Mouse (Mus musculus) layer of hippocampus, postnatal 36 days (tissue): ENCODE results near the gene Nlgn1. TPM values are rescaled to one million over a fixed set of nuclear protein-coding genes. Genes with fewer than 3 reads are reported as not detected.

ENCODE experiments used
- DNase-seq, 2 experiments: peaks; one replicate each; pipeline ENCODE4 v3.0.0; 2022
- total RNA-seq, 2 experiments: library from RNA; stranded (reverse); gene quantifications; 2 replicates each; pipeline ENCODE4 v1.2.3; 2021

The Nlgn1 gene
- total RNA-seq, 2 experiments from 2014 or later: 104 to 107 TPM

DNA sequence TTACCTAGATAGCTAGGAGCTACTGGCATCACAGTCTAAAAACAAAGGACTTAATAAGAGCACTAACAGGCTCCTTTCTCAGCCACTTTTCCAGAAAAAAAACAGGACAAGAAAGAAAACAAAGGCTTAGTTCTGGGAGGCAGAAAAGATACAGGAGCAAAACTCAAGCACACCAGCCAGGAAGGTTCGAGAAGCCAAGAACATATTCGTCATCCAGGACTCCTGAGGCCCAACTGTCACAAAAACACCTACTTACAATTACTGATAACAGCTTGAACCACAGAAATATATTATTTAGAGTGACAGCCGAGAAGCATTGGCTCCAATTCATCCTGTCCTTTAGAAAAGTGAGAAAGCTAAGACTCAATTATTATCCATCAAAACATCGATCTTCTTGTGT, 281.5 kb downstream of the Nlgn1 start:
- DNase-seq: peak in 1 of 2 experiments; percentile 14

DNA sequence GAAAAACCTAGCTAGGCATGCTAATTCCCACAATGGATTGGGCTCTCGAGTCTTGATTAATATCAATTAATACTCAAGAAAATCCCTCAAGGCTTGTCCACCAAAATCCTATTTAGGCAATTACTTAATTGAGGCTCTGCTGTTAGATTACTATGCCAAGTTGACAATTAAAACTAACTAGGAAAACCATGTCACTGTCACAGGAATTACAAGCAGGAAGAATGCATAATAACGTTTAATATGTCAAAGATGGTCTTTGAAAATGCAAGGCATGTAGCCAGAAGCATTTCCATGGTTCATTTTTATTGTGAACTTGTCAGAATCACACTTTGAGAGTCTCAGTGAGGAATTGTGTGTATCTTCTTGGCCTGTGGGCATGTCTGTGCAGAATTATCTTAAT, 289.3 kb downstream of the Nlgn1 start:
- DNase-seq: no peak

DNA sequence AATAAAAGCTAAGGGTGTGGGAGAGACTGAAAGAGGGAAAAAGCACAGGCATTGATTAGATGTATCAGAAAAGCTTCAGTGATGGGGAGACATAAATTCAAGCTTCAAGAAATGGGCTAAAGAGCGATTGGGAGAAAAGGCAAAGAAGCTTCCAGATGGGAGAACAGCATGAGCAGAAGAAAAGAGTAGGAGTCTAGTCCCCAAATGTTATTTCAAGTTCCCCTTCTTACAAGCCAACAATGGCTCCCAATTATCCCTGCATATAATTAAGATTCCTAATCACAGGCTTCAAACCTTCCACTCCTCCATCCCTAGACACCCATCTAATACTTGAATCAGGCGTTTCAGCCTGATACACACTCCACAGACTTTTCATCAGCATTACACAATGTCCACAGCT, 292.6 kb downstream of the Nlgn1 start:
- no peak for DNase-seq

DNA sequence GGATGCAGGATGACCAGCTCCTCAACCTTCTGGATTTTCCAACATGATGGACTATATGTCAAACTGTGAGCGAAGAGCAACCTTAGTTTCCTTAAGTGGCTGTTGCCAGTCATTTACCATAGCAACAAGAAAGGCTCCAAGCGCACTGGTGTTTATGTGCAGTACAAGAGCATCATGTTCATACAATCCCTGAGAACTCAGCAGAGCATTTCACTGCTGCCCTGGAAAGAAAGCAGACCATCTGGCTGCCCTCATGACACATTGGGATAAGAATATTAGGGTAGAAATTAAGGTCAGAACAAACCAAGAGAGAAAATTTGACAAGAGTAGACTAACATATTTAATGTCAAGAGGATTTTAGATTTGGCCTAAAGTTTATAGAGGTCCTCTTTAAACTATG, 306.2 kb downstream of the Nlgn1 start:
- DNase-seq: no peak

DNA sequence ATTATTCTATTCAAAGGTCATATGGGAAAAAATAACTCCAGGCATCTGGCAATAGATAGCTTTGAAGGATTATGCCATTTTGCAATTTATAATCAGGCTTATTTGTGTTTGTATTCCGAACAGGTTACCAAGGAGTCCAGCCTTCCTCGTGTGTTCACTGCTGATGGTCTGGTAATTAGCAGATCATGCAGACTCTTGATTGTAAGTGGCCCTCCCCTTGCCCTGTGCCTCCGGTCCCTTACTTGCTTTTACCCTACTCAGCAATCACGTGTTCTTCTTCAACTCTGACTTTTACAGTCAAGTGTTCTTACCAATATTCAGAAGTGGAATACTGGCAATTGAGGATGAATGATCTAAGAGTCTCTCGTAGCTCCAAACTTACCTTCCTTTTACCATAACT, 309.0 kb downstream of the Nlgn1 start:
- no peak for DNase-seq

DNA sequence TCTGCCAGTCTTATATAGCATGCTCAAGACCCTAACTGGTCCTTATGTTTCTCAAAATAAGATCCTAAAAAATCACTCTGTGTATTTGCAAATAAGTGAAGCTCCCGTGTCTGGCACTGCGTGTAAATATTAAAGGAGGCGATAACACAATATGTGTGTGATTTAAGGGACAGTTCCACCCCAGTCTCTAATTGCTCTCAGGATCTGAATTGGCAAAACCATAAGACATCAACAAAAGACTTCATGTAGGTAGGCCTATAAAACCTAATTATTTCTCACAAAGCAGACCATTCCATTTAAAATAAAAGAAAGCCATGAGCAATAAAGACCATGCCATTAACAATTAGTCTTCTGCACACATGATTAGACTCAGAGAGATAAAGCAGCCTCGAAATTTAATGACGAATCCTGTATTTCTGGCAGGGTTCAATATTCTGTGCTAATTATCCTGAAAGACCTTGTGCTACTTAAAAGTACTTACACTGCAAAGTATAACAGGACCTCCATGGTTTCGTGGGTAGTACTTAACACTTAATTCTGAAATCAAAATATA, 310.6 kb downstream of the Nlgn1 start:
- no peak for DNase-seq

GRCm38 (mm10) chr3:26011310-26012078, 320.8 kb downstream of the Nlgn1 start:
- DNase-seq: no peak

DNA sequence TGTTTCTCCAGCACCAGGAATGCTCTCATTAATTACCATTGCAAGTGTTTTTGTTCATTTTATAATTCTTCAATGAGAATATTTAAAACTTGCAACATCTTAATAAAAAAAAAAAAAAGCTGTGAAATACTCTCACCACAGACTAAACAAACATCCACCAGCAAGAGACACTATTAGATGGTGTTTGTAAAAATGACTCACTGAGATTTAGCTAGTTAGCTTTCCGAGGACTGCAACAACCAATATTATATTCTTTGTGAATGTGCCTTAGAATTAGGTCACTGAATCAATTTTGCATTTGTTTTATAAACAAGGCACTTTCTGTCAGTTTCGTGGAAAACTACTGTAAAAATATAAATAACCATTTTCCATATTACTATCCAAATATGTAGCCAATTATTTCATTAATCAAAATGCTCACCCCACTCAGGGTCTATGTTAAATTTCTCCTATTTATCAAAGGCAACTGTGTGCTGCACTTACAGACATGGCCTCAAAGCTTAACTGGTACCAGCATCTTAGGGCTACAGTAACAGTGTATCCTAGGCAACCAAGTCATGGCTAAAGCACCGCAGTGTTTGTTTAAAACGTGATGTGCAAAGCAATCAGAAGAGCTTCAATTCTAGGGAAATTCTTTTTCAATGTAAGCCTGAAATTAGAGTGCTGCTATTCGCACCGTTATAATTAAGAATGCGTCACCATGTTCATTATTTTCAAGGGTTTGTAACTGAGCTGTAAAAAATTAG, 329.2 kb downstream of the Nlgn1 start:
- no peak for DNase-seq

- peak in 1 of 2 experiments; percentile 24 for DNase-seq
Measured at GRCm38 (mm10) chr3:26002367-26002766, 329.9 kb downstream of the Nlgn1 start.

DNA sequence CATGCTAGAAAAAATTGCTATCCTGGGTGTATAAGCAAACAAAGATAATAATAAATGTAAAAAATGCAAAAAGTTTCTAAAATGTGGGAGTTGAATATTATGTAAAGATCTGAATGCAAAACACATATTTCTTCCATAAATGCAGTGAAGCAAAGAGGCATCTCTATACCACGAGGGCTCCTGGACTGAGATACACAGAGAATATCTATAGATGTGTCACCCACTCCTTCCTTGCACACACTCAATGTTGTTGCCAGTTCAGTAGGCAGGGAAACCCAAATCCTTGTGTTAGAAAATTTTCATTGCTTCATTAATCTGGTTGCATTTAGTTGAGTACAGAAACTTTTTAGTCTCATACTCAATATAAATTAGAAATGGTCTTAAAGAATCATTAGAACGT, 364.7 kb downstream of the Nlgn1 start:
- no peak for DNase-seq

- DNase-seq: no peak
Measured at GRCm38 (mm10) chr3:25964237-25964636, 368.0 kb downstream of the Nlgn1 start.

DNA sequence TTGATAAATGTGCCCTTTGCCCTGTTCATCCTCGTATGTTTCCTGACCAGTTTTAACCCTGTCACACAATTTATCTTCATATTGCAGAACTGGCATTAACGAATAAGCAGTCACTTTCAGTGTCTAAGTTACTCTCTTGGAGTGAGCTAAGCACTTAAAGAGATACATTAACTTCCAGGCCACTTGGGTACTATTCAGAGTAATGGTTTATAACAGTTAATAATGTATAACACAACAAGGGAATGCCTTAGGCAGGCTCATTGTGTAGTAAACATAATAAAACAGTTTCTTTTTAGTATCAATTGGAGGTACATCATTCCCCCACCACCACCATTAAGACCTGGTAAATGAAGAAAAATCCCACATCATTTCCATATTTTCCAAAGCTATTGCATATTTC, 368.7 kb downstream of the Nlgn1 start:
- DNase-seq: no peak

- no peak for DNase-seq
Measured at GRCm38 (mm10) chr3:25916535-25916934, 415.7 kb downstream of the Nlgn1 start.

DNA sequence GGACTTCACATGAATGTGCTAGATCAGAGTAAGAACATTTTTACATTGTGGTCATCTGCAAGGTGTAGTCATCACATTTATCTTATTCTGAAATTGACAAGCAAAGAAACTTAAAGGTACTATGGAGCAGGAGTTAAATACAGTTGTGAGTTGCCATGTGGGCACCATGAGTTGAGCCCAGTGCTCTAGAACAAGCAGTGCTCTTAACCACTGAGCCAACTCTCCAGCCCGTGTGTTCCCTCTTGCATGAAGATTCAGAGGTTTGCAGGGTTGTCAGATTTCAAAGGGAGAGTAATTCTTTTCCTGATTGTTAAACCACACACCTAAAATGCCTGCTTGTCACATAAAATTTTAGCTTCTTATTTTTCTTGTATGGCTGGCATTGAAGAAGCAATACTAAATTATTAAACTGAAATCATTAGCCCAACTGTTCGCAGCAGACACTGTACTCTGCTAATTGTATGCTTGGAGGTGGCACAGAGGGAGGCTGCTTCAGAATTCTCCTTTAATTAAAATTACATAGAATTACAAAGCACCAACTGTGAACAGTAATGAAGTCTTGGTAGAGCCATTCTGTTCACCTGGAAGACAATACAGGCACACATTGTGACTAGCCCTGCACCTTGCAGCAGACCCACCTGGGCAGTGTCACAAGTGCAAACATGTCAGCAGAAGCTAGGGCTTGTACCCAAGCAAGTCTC, 417.7 kb downstream of the Nlgn1 start:
- DNase-seq: no peak

GRCm38 (mm10) chr3:25903140-25903809, 429.0 kb downstream of the Nlgn1 start:
- peak; percentile 77 to 78 for DNase-seq

- no peak for DNase-seq
Measured at GRCm38 (mm10) chr3:25897456-25897855, 434.8 kb downstream of the Nlgn1 start.

DNA sequence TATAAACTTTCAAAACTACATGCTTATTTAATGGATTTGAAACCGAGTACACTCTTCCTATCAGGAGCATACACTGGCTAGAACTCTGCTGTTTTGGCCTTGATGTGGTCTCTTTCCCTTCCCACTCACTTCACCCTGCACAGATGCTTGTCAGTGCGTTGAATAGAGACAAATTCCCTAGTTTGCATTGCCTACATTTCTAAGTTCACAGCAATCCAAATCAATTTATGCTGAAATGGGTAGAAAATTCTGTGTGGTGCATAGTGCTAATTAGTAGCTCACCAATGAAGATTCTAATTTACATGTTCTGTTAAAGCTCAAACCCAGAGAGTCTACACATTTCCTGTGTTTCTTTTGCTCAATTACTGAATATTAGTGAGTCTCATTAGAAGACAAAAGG, 447.5 kb downstream of the Nlgn1 start:
- DNase-seq: no peak

DNA sequence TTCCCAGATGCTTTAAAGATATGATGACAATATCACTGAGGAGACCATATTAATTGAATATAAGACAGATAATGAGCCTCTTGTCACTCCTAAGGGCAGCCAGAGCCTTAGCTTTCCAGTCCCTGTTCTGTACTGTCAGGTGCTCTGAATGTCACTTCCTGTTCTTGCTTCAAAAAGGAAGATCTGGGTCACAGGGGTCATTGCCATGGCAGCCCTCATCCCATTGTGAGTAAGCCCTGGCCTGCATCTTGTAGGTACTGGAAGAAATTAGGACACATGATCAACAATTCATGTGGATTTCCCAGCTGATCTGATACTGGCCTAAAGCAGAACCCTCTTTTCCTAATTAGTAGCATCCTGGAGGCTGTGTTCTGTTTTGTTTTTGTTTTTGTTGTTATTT, 463.1 kb downstream of the Nlgn1 start:
- no peak for DNase-seq

DNA sequence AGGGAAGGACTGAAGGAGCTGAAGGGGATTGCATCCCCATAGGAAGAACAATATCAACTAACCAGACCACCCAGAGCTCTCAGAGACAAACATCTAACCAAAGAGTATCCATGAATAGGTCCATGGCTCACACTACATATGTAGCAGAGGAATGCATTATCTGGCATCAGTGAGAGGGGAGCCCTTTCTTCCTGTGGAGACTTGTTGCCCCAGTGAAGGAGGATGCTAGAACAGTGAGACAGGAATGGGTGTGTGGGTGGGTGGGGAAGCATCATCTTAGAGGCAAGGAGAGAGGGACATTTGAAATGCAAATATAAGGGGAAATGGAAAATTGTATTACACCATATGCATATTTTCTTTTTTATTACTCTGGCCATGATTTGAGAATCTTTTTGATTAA, 473.9 kb downstream of the Nlgn1 start:
- no peak for DNase-seq

DNA sequence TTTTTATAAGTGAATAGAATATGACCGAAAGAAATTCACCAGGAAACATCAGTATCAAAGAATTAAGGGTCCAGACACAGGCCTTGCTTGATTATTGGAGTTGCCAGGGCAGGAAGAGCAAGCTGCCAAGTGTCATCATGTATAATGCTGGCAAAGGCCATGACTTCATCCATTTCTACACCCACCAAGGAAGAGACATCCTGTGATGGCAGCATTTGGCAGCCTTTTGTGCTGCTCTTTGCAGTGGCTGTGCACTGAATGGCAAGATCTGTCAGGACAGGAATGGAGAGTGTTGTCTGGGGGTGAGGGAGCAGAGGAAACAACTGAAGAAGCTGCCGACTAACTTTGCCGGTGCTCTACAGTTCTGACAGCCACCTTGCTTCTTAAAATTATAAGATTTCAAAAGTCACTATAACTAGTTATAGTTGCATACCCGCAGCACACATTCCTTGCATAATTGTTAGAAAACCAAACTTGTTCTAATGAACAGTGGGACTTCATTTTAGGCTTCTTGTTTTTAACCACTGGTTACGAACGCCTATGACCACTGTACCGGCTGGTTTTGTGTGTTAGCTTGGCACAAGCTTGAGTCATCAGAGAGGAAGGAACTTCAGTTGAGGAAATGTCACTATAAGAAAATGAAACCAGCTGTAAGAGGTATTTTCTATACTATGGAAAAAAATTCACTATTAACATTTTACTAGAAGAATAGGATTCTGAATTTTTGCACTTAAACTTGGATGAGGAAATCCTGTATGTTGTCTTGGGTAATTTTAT, 487.4 kb downstream of the Nlgn1 start:
- no peak for DNase-seq

- no peak for DNase-seq
Measured at GRCm38 (mm10) chr3:25830237-25830636, 502.0 kb downstream of the Nlgn1 start.

GRCm38 (mm10) chr3:25813368-25813767, 518.9 kb downstream of the Nlgn1 start:
- DNase-seq: no peak
